Mouse (Mus musculus): ENCODE data around the gene Tnrc6a.

DNA sequence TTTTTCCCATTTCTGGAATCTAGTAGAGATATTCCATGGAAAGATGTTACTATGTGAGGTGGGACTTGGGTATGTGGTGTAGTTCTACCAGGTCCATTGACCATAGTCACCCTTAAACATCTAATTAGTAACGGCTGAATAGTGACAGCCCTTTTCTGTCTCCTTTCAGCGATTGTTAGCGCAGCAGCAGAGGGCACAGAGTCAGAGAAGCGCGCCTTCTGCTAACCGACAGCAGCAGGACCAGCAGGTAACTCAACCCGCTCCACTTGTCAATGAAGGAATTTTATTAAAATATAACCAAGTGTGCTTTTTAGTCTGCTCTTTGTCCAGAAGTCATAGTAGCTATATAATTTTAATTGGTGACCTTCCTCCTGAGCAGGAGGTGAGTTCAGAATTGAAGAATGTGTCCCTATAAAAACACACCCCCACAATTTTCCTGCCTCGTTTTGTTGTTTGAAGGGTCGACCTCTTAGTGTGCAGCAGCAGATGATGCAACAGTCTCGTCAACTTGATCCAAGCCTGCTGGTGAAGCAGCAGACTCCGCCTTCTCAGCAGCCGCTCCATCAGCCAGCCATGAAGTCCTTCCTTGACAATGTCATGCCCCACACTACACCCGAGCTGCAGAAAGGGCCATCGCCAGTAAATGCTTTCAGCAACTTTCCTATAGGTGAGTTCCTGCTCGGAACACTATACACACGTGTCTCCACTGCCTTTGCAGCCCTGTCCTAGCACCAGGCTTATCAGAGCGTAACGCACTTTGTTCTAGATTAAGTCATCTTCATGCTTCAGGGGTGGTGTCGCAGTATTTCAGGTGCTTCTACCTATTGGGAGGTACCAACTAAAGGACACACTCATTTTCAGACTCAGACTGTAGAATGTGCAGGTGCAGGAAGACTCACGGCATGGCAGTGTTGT lies 58.4 kb downstream of the Tnrc6a start:
- no peak for TF ChIP-seq POLR2A (IDR thresholded peaks at IDR 0.05; ENCODE audit: control insufficient read depth, extremely low read depth, insufficient read depth, low read length, poor library complexity)
- TF ChIP-seq CTCF (IDR thresholded peaks at IDR 0.05; ENCODE audit: borderline replicate concordance, control insufficient read depth, extremely low read depth, insufficient read depth, low read length, poor library complexity): no peak

All from thymus, adult 2 months (tissue).